Mouse (Mus musculus) brain, embryonic 14.5 days (tissue): ENCODE results near the gene Tnrc6b.

ENCODE experiments used
- CTCF ChIP-seq: fragments of 200-500 bp; IDR thresholded peaks from 2 replicates; pipeline ENCODE4 v1.5.1; 2012; ENCODE audit warnings: inconsistent platforms, mild to moderate bottlenecking, moderate library complexity, borderline replicate concordance; ENCODE audit not compliant: insufficient read depth, insufficient read length; ENCODE audit errors: extremely low read depth
- POLR2A ChIP-seq: fragments of 200-500 bp; IDR thresholded peaks from 2 replicates; pipeline ENCODE4 v1.6.1; 2012; ENCODE audit warnings: mild to moderate bottlenecking, inconsistent platforms, borderline replicate concordance; ENCODE audit not compliant: poor library complexity, insufficient read depth, insufficient read length, severe bottlenecking; ENCODE audit errors: extremely low read depth

GRCm38 (mm10) chr15:80743606-80744005 lies 32.5 kb downstream of the Tnrc6b start:
- TF ChIP-seq CTCF (no peak), POLR2A (no peak)
